Mouse (Mus musculus) midbrain, embryonic 11.5 days (tissue): ENCODE measurements around the gene Ttc8. TPM values are rescaled to one million over a fixed set of nuclear protein-coding genes. Genes with fewer than 3 reads are reported as not detected.
A peak's percentile ranks its signal among the peaks of the same experiment; 100 is the strongest.

Experiments
- ATAC-seq: fragments of 200-750 bp; cut with Nextera tagmentation; 2 replicates; pipeline ENCODE4 v1.8.0; 2017; ENCODE audit warnings: moderate TSS enrichment, moderate library complexity; ENCODE audit not compliant: low FRiP score
- DNase-seq: peaks from one replicate; pipeline ENCODE4 v3.0.0; 2015; ENCODE audit warnings: low spot score; ENCODE audit errors: missing footprints
- H3K27ac ChIP-seq: fragments of 300-500 bp; sonication (generic); 2 replicates; pipeline ENCODE4 v1.5.1; 2014; ENCODE audit warnings: low read depth, low read length
- H3K27me3 ChIP-seq: fragments of 300-500 bp; sonication (generic); 2 replicates; pipeline ENCODE4 v1.6.1; 2014; ENCODE audit warnings: mild to moderate bottlenecking, low read length, moderate library complexity, mixed read lengths; ENCODE audit not compliant: control insufficient read depth, insufficient read depth
- H3K36me3 ChIP-seq: fragments of 300-500 bp; sonication (generic); 2 replicates; pipeline ENCODE4 v1.6.1; 2014; ENCODE audit warnings: mild to moderate bottlenecking, low read length, moderate library complexity, mixed read lengths; ENCODE audit not compliant: control insufficient read depth, insufficient read depth
- H3K4me1 ChIP-seq: fragments of 300-500 bp; sonication (generic); 2 replicates; pipeline ENCODE4 v1.6.1; 2014; ENCODE audit warnings: low read length; ENCODE audit not compliant: control insufficient read depth, insufficient read depth
- H3K4me2 ChIP-seq: fragments of 300-500 bp; sonication (generic); 2 replicates; pipeline ENCODE4 v1.6.1; 2014; ENCODE audit warnings: mild to moderate bottlenecking, moderate library complexity
- H3K4me3 ChIP-seq: fragments of 300-500 bp; sonication (generic); 2 replicates; pipeline ENCODE4 v1.5.1; 2014; ENCODE audit warnings: low read depth, low read length
- H3K9ac ChIP-seq: fragments of 300-500 bp; sonication (generic); 2 replicates; pipeline ENCODE4 v1.6.1; 2014; ENCODE audit warnings: low read length
- H3K9me3 ChIP-seq: fragments of 300-500 bp; sonication (generic); 2 replicates; pipeline ENCODE4 v1.6.1; 2016; ENCODE audit warnings: low read length; ENCODE audit not compliant: control insufficient read depth
- WGBS: fragments of 180-500 bp; shearing (Covaris S2); extraction: QIAGEN DNeasy Blood & Tissue Kit; methylation state at CpG from one replicate; pipeline ENCODE4 v1.1.7; 2014; 5-methylcytosine and 5-hydroxymethylcytosine counted together
- polyA plus RNA-seq: library from polyadenylated mRNA; unstranded; fragments of >200 nt; fragmentation: Nextera tagmentation; extraction: Ambion mirVana; gene quantifications from 2 replicates; pipeline ENCODE4 v1.2.1, GENCODE M21; 2014

Gene Ttc8
- 42.9 and 49.9 TPM in 2 replicates for polyA plus RNA-seq

GRCm38 (mm10) chr12:98920194-98920991 lies at the start of gene Ttc8:
Ttc8 (plus strand) TSS chr12:98920574.
- H3K36me3 ChIP-seq: no peaks in the 10 kb centered on the region
- peak within 1 kb of the TSS; percentile 83 for H3K4me2 ChIP-seq
- under 1% methylated on average over 35 of the region's 35 CpGs for WGBS
- ATAC-seq (peak; percentile 99), DNase-seq (peak; percentile 99)
- peak within 1 kb of the TSS; percentile 83 for H3K9ac ChIP-seq
- peaks cover 13% of the 10 kb centered on the region for H3K4me1 ChIP-seq
- H3K27ac ChIP-seq: peak within 1 kb of the TSS; percentile 82
- no peaks in the 10 kb centered on the region for H3K27me3 ChIP-seq
- peak within 1 kb of the TSS; percentile 68 for H3K4me3 ChIP-seq
- no peaks in the 10 kb centered on the region for H3K9me3 ChIP-seq

- H3K27ac ChIP-seq: no peak overlapping the region
- H3K4me1 ChIP-seq: no peaks in the 10 kb centered on the region
- H3K9me3 ChIP-seq: no peaks in the 10 kb centered on the region
- no peak overlapping the region for H3K4me2 ChIP-seq
- no peak overlapping the region for H3K9ac ChIP-seq
- H3K27me3 ChIP-seq: no peaks in the 10 kb centered on the region
- DNase-seq: no peak
- no peak overlapping the region for H3K4me3 ChIP-seq
- WGBS: 96% methylated on average over 10 of the region's 10 CpGs
- peaks cover 6% of the 10 kb centered on the region; the same call in 1 of the 2 replicates for H3K36me3 ChIP-seq
- no peak for ATAC-seq
Observed at GRCm38 (mm10) chr12:98872836-98873235, 47.5 kb upstream of the Ttc8 start.

GRCm38 (mm10) chr12:98875216-98875615 lies 45.2 kb upstream of the Ttc8 start:
- DNase-seq (no peak), ATAC-seq (no peak)
- no peak overlapping the region for H3K4me3 ChIP-seq
- no peak overlapping the region for H3K27ac ChIP-seq
- H3K9me3 ChIP-seq: no peaks in the 10 kb centered on the region
- 67% methylated on average over 2 of the region's 2 CpGs for WGBS
- 0 out of 2 replicates have a peak, but pooled peaks cover 2% of the 10 kb centered on the region for H3K4me1 ChIP-seq
- H3K36me3 ChIP-seq: no peaks in the 10 kb centered on the region
- H3K27me3 ChIP-seq: no peaks in the 10 kb centered on the region
- no peak overlapping the region for H3K9ac ChIP-seq
- H3K4me2 ChIP-seq: no peak overlapping the region

DNA sequence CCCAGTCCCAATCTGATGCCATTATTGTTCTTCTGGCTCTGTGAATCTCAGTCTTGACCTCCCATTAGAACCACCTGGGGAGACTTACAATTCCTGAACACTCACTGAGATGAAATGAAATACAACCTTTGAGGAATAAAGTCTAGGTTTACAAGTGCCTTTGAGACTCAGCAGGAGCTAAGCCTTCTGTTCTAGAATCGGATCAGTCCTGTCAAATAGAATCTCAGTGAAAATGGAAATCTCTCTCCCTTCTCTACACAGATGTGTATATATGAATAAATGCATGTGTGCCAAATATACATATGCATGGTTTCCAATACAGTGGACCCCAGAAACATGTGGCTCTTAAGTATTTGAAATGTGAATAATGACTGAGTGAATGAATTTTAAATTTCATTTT lies 41.7 kb upstream of the Ttc8 start:
- Histone ChIP-seq H3K4me1 (0 out of 2 replicates have a peak, but pooled peaks cover 2% of the 10 kb centered on the region), H3K9me3 (no peaks in the 10 kb centered on the region), H3K27me3 (no peaks in the 10 kb centered on the region), H3K4me3 (no peak overlapping the region), H3K36me3 (no peaks in the 10 kb centered on the region), H3K9ac (no peak overlapping the region), H3K4me2 (no peak overlapping the region), H3K27ac (no peak overlapping the region; the same call in 1 of the 2 replicates)
- no peak for DNase-seq
- no peak for ATAC-seq
- whole genome bisulfite sequencing: 33% methylated on average over 1 of the region's 1 CpGs

DNA sequence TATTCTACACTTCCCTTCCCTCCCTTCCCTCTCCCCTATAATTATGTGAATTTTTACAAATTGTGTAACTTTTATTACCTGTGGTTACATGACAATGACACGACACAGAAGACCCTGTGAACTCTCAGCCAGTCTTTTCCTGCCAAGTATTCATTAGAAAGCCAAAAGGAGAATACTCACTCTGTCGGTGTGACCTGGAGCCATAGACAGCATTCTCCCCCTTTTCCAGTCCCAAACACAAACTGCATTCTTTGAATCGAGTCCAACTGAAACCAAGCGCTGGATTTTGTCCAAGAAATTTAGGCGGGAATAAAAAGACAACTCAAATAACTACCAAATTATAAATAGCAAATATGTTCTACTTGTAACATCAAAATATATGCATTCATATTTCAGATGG lies 38.6 kb upstream of the Ttc8 start:
- Histone ChIP-seq H3K36me3 (no peaks in the 10 kb centered on the region), H3K27ac (no peak overlapping the region), H3K27me3 (no peaks in the 10 kb centered on the region), H3K9ac (no peak overlapping the region), H3K4me1 (0 out of 2 replicates have a peak, but pooled peaks cover 2% of the 10 kb centered on the region), H3K4me2 (no peak overlapping the region), H3K9me3 (no peaks in the 10 kb centered on the region), H3K4me3 (no peak overlapping the region)
- 86% methylated on average over 5 of the region's 5 CpGs for WGBS
- ATAC-seq (no peak), DNase-seq (no peak)

DNA sequence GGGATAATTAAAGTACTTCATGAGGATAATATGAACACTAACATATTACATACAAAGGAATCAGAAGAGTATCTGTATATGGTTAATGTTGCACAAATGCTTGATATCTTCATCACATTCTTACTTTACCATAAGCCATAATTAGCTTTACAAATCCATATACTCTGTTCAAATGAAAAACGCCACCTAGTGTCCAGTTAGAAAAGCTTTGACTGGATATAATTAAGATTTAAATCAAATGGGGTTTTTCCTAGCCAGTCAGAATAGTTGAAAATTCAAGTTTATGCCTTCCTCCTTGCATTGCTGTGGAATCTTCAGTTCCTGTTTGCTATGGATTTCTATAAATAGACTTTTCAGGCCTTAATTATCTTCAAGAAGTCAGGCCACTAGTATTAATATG lies 35.9 kb upstream of the Ttc8 start:
- Histone ChIP-seq H3K36me3 (no peaks in the 10 kb centered on the region), H3K9ac (no peak overlapping the region), H3K4me1 (no peaks in the 10 kb centered on the region), H3K27ac (no peak overlapping the region), H3K27me3 (no peaks in the 10 kb centered on the region), H3K4me3 (no peak overlapping the region), H3K9me3 (no peaks in the 10 kb centered on the region), H3K4me2 (no peak overlapping the region)
- DNase-seq (no peak), ATAC-seq (no peak)
- WGBS: 9% methylated on average over 1 of the region's 1 CpGs

GRCm38 (mm10) chr12:98896761-98897160 lies 23.6 kb upstream of the Ttc8 start:
- Histone ChIP-seq H3K27me3 (no peaks in the 10 kb centered on the region), H3K27ac (no peak overlapping the region), H3K9me3 (no peaks in the 10 kb centered on the region), H3K36me3 (no peaks in the 10 kb centered on the region), H3K4me2 (no peak overlapping the region), H3K4me3 (no peak overlapping the region), H3K4me1 (peaks cover 10% of the 10 kb centered on the region), H3K9ac (no peak overlapping the region)
- DNase-seq (no peak), ATAC-seq (no peak)
- 84% methylated on average over 1 of the region's 1 CpGs for whole genome bisulfite sequencing

- Histone ChIP-seq H3K9me3 (no peaks in the 10 kb centered on the region), H3K27ac (no peak overlapping the region), H3K36me3 (no peaks in the 10 kb centered on the region), H3K9ac (peak overlapping the region; percentile 85), H3K4me1 (peaks cover 10% of the 10 kb centered on the region), H3K27me3 (no peaks in the 10 kb centered on the region), H3K4me2 (peak overlapping the region; percentile 57), H3K4me3 (peak overlapping the region; percentile 93)
- 39% methylated on average over 6 of the region's 6 CpGs for WGBS
- peak; percentile 88 for DNase-seq
- ATAC-seq: no peak
Observed at GRCm38 (mm10) chr12:98899676-98900075, 20.7 kb upstream of the Ttc8 start.

- peak; percentile 93 for DNase-seq
- Histone ChIP-seq H3K9ac (peak overlapping the region; percentile 85), H3K4me2 (peak overlapping the region; percentile 57), H3K4me1 (peaks cover 10% of the 10 kb centered on the region), H3K4me3 (peak overlapping the region; percentile 93), H3K27ac (peak overlapping the region; percentile 82), H3K27me3 (no peaks in the 10 kb centered on the region), H3K9me3 (no peaks in the 10 kb centered on the region), H3K36me3 (no peaks in the 10 kb centered on the region)
- ATAC-seq: peak; percentile 54; the same call in 1 of the 2 replicates
- WGBS: 2% methylated on average over 31 of the region's 31 CpGs
Observed at GRCm38 (mm10) chr12:98900341-98900880, 20.0 kb upstream of the Ttc8 start.
